Mouse (Mus musculus) embryo, embryonic 10 days (tissue): ENCODE data around the gene Nlgn2.

Experiments
- DNase-seq: peaks from one replicate; pipeline ENCODE4 v3.0.0-alpha.2; 2015; ENCODE audit warnings: low spot score

Nlgn2 gene

GRCm38 (mm10) chr11:69793429-69793828, 44.2 kb downstream of the Nlgn2 start:
- no peak for DNase-seq

DNA sequence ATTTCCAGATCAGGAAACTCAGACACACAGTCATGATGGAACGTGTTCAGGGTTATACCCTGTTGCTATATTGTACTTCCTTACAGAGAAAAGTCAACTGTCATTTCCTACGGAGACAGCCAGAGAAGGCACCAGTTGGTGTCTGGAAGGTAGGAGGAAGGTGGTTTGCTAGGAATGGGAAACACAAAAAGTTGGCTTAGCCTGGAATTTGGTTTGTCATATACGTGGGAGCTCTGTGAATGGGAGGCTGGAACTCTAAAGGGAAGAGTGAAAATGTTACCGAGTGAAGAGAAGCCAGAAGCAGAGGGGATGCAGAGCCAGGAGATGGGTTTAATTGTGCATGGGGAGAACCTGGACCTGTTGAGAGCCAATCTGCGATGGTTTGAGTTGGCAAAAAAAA, 46.2 kb downstream of the Nlgn2 start:
- no peak for DNase-seq

GRCm38 (mm10) chr11:69789431-69789830, 48.2 kb downstream of the Nlgn2 start:
- DNase-seq = no peak

DNA sequence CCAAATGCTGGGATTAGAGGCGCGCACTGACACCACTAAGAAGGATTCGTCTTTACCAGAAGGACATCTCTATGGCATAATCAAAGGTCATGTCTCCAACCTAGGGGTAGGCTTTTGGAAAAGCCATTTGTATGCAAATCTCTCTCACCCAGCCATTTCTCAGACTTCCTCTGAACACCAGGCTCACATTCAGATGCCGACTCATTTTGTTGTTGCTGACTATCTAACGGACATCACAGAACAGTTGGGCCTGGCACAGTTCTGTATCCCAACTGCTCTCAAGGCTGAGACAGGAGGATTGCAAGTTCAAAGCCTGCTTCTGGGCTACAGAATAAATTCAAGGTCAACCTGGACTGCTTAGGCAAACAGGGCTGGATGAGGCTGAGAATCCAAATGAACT, 50.3 kb downstream of the Nlgn2 start:
- DNase-seq = no peak

- DNase-seq = no peak
These were observed 52.8 kb downstream of the Nlgn2 start for GRCm38 (mm10) chr11:69784793-69785272.

- no peak for DNase-seq
These were observed 55.8 kb downstream of the Nlgn2 start for GRCm38 (mm10) chr11:69781828-69782227.

DNA sequence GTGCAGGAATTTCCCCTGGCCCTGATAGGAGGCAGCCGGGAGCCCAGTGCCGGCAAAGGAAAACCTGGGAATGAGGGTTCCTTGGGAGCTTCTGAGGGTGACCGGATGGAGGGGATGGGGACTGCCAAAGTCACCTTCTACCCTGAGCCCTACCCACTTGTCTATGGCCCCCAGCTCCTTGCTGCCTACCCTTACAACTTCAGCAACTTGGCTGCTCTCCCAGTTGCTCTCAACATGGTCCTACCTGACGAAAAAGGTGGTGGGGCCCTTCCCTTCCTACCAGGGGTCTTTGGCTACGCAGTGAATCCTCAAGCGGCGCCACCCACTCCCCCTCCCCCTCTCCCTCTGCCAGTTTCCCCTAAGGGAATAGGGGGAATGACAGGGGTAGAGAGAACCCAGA, 58.6 kb downstream of the Nlgn2 start:
- DNase-seq = no peak

- no peak for DNase-seq
These were observed 59.2 kb downstream of the Nlgn2 start for GRCm38 (mm10) chr11:69778258-69778982.

GRCm38 (mm10) chr11:69777504-69778257, 59.9 kb downstream of the Nlgn2 start:
- no peak for DNase-seq

DNA sequence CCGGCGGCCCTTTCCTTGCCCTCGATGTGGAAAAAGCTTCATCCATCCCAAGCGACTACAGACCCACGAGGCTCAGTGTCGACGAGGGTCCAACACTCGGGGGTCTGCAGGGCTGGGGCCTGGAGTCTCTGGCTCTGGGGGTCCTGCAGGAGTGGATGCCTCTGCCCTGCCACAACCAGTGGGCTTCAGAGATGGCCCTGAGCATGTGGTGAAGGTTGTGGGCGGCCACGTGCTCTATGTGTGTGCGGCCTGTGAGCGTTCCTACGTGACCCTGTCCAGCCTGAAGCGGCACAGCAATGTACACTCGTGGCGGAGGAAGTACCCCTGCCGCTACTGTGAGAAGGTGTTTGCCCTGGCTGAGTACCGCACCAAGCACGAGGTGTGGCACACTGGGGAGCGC, 61.1 kb downstream of the Nlgn2 start:
- DNase-seq = no peak

DNA sequence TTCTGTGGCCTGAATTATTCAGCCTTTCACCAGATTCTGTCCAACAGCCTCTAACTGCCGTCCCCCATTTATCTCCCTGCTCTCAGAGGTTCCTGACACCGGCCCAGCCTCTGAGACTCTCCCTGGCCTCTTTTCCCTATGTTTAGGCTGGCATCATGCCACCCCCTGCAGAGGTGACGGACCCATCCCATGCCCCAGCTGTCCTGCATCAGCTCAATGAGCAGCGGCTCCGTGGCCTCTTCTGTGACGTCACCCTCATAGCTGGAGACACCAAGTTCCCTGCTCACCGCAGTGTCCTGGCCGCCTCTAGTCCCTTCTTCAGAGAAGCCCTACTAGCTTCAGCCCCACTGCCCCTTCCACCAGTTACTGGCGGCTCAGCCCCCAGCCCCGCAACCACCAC, 61.9 kb downstream of the Nlgn2 start:
- no peak for DNase-seq

DNA sequence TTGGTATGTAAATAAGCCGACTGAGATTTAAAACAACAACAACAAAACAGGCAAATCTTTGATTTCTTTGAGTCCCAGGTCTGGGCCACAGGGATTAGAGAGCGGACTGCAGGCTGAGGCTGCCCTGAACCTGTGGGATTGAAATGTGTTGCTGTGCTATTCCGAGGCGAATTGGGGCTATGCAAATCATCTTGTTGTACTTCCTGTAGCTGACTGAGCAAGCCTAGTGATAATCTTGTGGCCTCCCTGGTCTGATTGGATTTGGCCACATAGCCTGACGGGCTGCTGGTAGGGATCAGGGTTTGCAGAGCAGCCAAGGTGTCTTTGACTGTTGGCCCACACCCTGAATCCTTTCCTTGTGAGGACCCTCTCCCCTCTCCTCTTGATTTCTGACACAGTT, 62.6 kb downstream of the Nlgn2 start:
- DNase-seq = no peak
